Mouse (Mus musculus): ENCODE results near the gene Aox1. TPM values are rescaled to one million over a fixed set of nuclear protein-coding genes. Genes with fewer than 3 reads are reported as not detected.

Gene Aox1
- total RNA-seq, 2 experiments from 2014 or later: 10.4 to 13.0 TPM

Other genes starting within 250 kb of the Aox1 start
- gene Sgo2a, start 34.0 kb upstream of the Aox1 start, total RNA-seq (2021): 1 to 10 TPM; 4.1 to 5.0 TPM
- 1 to 10 TPM; 4.9 to 7.2 TPM for gene Kctd18, start 11.0 kb upstream of the Aox1 start, total RNA-seq (2021)
- under 1 TPM; 0.79 to 0.86 TPM for gene Aox3, start 83.2 kb downstream of the Aox1 start, total RNA-seq (2021)
- gene Aox4, start 180.5 kb downstream of the Aox1 start, total RNA-seq (2021): not detected
- not detected for gene Aox2, start 248.4 kb downstream of the Aox1 start, total RNA-seq (2021)